Mouse (Mus musculus) c-Kit-positive CD71-positive TER-119-positive erythroid progenitor cells, embryonic 14.5 days (primary cell): ENCODE results near the gene Nle1.

Experiments
- DNase-seq: peaks from one replicate; pipeline ENCODE4 v3.0.0-alpha.2; 2013; ENCODE audit warnings: low spot score

Nle1 gene

GRCm38 (mm10) chr11:82914711-82915352 lies 6.6 kb upstream of the Nle1 start:
- DNase-seq: peak; percentile 67

- no peak for DNase-seq
These were observed 2.6 kb upstream of the Nle1 start for GRCm38 (mm10) chr11:82910679-82911389.

- no peak for DNase-seq
These were observed 2.0 kb upstream of the Nle1 start, which contains the start of gene Unc45b for GRCm38 (mm10) chr11:82910250-82910649. Gene Unc45b (plus strand): TSS chr11:82910550.

GRCm38 (mm10) chr11:82908608-82908989 lies 388 bp upstream of the Nle1 start:
- DNase-seq: no peak

- DNase-seq: no peak
These were observed 2.4 kb downstream of the Nle1 start for GRCm38 (mm10) chr11:82905816-82906215.

GRCm38 (mm10) chr11:82904952-82905351 lies 3.3 kb downstream of the Nle1 start:
- no peak for DNase-seq

- DNase-seq: no peak
These were observed 6.5 kb downstream of the Nle1 start for GRCm38 (mm10) chr11:82901606-82902310.

GRCm38 (mm10) chr11:82899720-82900119 lies 8.5 kb downstream of the Nle1 start:
- DNase-seq: no peak

- DNase-seq: no peak
These were observed 10.7 kb downstream of the Nle1 start for GRCm38 (mm10) chr11:82897478-82897877.

GRCm38 (mm10) chr11:82891936-82892335 lies 16.3 kb downstream of the Nle1 start, which contains the start of gene Fndc8:
Gene Fndc8 (plus strand): TSS chr11:82892124.
- no peak for DNase-seq

GRCm38 (mm10) chr11:82890342-82890762 lies 17.9 kb downstream of the Nle1 start, which contains the start of gene Rad51d:
Gene Rad51d (minus strand): TSS chr11:82890614.
- DNase-seq: peak; percentile 95

- DNase-seq: no peak
These were observed 18.5 kb downstream of the Nle1 start for GRCm38 (mm10) chr11:82889524-82890341.

GRCm38 (mm10) chr11:82888491-82888946 lies 19.7 kb downstream of the Nle1 start:
- no peak for DNase-seq

- no peak for DNase-seq
These were observed 21.7 kb downstream of the Nle1 start for GRCm38 (mm10) chr11:82886559-82886958.

- no peak for DNase-seq
These were observed 25.0 kb downstream of the Nle1 start for GRCm38 (mm10) chr11:82883180-82883579.

- DNase-seq: no peak
These were observed 30.4 kb downstream of the Nle1 start for GRCm38 (mm10) chr11:82877726-82878344.

GRCm38 (mm10) chr11:82875631-82876030 lies 32.6 kb downstream of the Nle1 start:
- no peak for DNase-seq

GRCm38 (mm10) chr11:82874924-82875323 lies 33.3 kb downstream of the Nle1 start:
- DNase-seq: no peak

GRCm38 (mm10) chr11:82871031-82871446 lies 37.2 kb downstream of the Nle1 start, which contains the start of gene Rffl:
Gene Rffl (minus strand): TSS chr11:82871210.
- DNase-seq: peak; percentile 95

GRCm38 (mm10) chr11:82870173-82871030 lies 37.8 kb downstream of the Nle1 start:
- peak; percentile 65 for DNase-seq
